Mouse (Mus musculus) effector memory CD4-positive, alpha-beta T cell, adult 5 months (primary cell): ENCODE results near the gene Gm21887. TPM values are rescaled to one million over a fixed set of nuclear protein-coding genes. Genes with fewer than 3 reads are reported as not detected.

Source experiments
- polyA plus RNA-seq: library from polyadenylated mRNA; unstranded; fragments of 100-300 nt; shearing (Covaris generic); gene quantifications from one replicate; pipeline ENCODE4 v1.2.1, GENCODE M21; 2017

Gene Gm21887
- 536 TPM for polyA plus RNA-seq

GRCm38 (mm10) chrX:170009016-170009750 is at the start of gene Gm21887:
Gene Gm21887, plus strand, starts transcription at chrX:170009659.

Other genes starting within 250 kb of the Gm21887 start
- gene 4933400A11Rik, start 230.0 kb upstream of the Gm21887 start, polyA plus RNA-seq, result not detected